Mouse (Mus musculus) brain, embryonic 14.5 days (tissue): ENCODE data around the gene Galnt10.

Experiments
- CTCF ChIP-seq: fragments of 200-500 bp; IDR thresholded peaks from 2 replicates; pipeline ENCODE4 v1.5.1; 2012; ENCODE audit warnings: inconsistent platforms, mild to moderate bottlenecking, moderate library complexity, borderline replicate concordance; ENCODE audit not compliant: insufficient read depth, insufficient read length; ENCODE audit errors: extremely low read depth
- POLR2A ChIP-seq: fragments of 200-500 bp; IDR thresholded peaks from 2 replicates; pipeline ENCODE4 v1.6.1; 2012; ENCODE audit warnings: mild to moderate bottlenecking, inconsistent platforms, borderline replicate concordance; ENCODE audit not compliant: poor library complexity, insufficient read depth, insufficient read length, severe bottlenecking; ENCODE audit errors: extremely low read depth

DNA sequence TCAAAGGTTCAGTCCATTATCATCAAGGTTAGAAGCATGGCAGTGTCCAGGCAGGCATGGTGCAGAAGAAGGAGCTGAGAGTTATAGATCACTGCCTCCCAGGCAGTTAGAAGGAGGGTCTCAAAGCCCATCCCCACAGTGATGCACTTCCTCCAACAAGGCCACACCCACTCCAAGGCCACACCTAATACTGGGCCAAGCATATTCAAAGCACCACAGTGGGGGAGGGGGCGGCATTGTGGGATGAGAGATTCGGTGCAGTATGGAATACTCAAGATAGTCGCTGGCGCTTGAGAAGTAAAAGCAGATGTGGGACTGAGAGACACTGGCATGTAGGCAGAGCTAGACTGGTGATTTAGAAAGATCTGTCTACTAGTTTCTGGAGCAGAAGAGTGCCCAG lies 14.9 kb downstream of the Galnt10 start:
- TF ChIP-seq CTCF (no peak), POLR2A (no peak)
